Mouse (Mus musculus) megakaryocyte, embryonic 14.5 days (primary cell): ENCODE results near the gene Aven.

ENCODE experiments used
- FLI1 ChIP-seq: IDR thresholded peaks from 2 replicates; pipeline ENCODE4 v1.6.1; 2012; ENCODE audit warnings: low read length, inconsistent platforms, mixed read lengths
- GATA1 ChIP-seq: IDR thresholded peaks from 3 replicates; pipeline ENCODE4 v1.6.1; 2012; ENCODE audit warnings: mixed read lengths, low read length, inconsistent platforms, borderline replicate concordance

DNA sequence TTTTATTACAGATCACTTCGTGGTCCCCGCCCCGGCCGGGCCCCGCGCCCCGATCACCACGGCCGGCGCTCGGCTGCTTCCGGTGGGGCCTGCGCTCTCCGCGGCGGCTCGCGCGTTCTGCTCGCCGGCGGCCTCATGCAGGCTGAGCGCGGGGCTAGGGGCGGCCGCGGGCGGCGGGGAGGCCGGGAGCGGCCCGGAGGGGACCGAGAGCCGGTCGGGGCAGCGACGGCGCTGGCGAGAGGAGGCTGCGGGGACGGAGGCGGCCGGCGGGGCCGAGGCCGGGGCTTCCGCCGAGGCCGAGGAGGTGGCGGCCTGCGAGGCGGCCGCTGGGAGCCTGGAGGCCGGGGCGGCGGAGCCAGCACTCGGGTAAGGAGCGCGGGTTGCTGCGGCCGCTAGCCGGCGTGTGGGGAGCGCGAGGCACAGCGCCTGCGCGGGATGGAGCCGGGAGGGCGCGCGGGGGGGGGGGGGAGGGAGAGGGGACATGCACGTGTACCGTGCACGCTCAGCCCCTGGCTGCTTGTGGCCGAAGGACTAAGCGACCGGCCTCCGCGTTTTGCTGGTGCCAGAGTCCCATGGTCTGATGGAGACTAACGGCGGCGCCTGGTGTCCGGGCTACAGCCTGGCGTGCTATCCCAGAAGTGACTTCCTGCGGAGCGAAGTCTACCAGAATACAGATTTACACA lies at the start of gene Aven:
- no peak for TF ChIP-seq GATA1
- no peak for TF ChIP-seq FLI1
